Mouse (Mus musculus) frontal cortex, postnatal 10 days (tissue): ENCODE measurements around the gene Mia2.
"Not testable (repeated sequence)": the region's sequence is repeated elsewhere in the genome, so short reads cannot be mapped to it uniquely, and the experiment has no call there.

Source experiments
- DNase-seq, 2 experiments: peaks; one replicate each; pipeline ENCODE4 v3.0.0; 2022; ENCODE audit warnings: low spot score in 2 of 2, mixed read lengths in 1 of 2

Gene Mia2

DNA sequence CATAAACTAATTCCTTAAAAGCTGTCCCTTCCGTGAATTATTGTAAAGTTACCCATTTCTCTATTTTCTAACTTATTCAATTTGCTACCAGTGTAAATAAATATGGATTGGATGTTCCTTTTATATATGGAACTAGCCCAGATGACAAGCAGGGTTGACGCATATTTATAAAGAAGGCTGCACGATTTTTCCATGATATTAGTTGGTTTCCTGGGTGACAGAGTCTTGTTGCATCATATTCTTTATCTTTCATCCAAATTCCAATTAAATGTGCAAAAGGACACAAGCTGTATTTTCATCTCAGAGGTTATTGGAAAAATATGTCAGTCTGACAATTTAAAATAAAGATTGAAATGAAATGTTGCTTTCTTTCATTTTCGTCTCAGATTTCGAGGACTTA lies 142.8 kb downstream of the Mia2 start:
- no peak for DNase-seq

DNA sequence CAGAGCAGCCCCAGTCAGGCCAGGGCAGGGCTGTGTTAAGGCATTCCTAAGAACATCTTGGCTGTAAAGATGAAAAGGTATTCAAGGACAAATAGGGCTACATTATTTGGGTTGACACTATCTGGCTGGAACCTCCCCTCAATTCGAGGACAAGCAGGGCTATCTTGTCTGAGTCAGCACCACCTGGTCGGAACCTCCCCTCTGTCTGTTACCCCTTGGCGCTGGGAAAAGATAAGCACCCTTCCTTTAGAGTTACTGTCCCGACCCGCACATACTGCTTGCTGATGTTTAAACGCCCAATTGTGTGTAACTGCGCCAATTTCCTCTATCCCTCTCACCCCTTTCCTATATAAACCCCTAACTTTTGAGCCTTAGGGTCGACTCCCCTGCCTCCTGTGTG lies 145.4 kb downstream of the Mia2 start:
- DNase-seq: not testable (repeated sequence)
